Mouse (Mus musculus) lung, postnatal 36 days (tissue): ENCODE measurements at regions not wholly inside any gene's neighbourhood (a gene's known extent, or its start where the extent isn't known, plus 50 kb on each side); places are given as distances from the start of the nearest gene placed in this dataset.
"Not testable (repeated sequence)": the region's sequence is repeated elsewhere in the genome, so short reads cannot be mapped to it uniquely, and the experiment has no call there.

Source experiments
- DNase-seq: peaks from one replicate; pipeline ENCODE4 v3.0.0; 2022; ENCODE audit warnings: mixed read lengths

DNA sequence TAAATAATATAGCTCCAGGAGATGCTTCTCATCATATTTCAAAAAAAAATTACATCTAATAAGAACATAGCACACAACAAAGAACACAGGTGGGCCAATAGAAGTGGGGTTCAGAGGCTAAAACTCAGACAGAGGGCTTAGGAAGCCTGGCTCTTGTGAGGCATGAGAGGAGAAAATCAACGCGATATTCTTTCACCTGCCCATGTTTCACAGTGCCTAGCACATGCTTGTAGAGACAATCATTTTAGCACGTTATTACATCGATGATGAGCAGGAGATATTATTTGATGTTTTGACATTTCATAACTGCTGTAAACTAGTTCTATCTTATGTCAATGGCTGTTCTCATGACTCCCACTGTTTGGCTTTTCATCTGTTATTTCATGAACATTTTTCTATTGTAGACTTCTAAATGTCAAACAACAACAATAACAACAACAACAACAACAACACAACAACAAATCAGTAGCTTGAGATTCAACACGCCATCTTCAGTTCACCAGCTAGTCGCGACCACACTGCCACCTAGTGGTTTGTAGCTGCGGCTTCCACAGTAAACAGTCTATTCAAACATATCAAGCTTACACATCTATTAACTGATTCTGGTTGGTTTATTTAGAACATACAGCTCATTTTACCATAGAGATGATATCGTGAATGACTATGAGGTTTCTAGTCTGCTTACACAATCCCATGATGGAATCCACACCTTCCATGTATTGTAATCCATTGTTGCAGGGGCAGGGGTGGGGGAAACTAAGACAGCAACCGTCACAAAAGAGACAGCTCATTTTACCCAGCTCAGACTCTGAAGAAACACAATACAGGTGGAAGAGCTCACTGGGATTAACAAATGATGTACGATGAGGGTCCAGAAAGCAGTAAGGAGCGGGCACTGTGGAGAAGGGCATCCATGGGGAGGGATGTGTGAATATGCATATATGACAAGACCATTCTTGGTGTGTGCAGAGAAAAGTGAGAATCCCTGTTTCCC lies 60.5 kb upstream of the Tmem200a start:
- DNase-seq: peak; percentile 61

DNA sequence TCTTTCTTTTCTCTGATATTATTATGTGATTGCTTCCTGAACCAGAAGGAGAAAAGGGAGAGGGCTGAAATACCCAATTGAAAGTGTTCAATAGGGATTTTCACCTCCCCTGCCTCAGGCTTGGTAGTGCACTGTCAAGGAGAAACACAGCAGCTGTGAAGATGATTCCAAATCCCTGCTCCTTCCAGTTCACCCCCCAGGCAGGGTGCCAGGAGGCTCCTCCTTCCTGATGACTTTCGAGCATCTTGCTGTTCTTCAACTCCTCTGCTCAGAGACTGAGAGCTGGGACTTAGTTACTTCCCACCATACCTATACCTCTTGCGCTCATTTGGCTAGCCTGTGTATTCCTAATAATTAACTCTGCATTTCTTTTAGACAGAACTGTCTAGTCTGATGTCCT lies 73.7 kb upstream of the Tmem200a start:
- DNase-seq: no peak

DNA sequence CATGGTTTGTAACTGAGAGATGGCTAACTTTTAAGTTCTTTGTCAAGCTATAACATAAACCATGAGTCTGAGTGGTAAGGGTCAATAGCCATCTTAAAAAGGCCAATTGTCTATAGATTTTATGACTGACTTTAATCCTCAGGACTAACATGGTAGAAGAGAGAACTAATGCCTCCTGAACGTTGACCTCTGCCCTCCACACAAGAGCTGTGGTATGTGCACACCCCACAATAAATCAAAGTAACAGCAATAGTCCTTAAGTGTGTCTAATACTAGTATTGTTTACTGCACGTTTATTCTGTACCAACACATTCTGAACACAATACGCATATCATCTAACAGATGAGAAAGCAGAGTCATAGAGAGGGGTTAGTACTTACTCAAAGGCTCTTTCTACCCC lies 70.7 kb upstream of the Samd3 start:
- DNase-seq: no peak

DNA sequence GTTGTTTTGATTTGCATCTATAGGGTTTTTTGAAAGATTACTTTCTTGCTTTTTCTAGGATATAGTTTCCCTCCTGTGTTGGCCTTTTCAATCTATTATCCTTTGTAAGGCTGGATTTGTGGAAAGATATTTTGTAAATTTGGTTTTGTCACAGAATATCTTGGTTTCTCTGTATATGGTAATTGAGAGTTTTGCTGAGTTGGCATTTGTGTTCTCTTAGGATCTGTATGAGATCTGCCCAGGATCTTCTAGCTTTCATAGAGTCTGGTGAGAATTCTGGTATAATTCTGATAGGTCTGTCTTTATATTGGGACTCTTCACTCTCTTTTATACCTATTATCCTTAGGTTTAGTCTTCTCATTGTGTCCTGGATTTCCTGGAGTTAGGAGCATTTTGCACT lies 68.4 kb upstream of the Samd3 start:
- not testable (repeated sequence) for DNase-seq

DNA sequence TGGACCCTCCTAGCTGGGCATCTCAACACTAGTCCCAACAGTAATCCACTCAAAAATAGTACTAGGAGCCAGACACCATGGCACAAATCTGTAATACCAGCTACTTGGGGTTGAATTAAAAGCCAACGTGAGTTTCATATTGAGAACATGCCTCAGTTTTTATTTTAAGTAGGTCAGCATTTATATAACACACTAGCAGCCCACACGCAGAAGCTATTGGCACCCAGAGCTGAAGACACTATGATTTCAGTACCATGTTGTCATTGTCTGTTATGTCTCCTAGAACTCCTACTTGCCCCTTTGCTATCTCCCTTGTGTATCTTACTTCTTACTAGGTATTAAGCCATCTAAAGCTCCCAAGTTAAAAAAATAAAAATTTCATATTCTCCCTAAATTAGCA lies 65.0 kb upstream of the Samd3 start:
- no peak for DNase-seq

DNA sequence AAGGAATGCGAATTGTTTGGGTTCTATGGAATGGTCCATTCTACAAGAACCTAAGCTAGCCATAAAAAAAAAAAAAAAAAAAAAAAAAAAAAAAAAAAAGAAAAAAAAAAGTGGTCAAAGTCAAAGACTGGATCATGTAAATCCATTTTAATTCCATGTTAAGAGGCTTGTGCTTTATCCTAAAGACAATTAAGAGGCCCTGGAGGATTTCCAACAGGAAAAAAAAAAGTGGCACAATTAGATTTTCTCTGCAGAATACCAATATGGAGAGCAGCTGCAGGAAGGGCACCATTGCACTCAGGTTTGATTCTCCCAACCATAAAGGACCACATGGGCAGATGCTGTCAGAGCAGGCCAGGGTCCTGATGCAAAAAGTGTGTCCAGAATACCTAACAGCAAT lies 51.9 kb upstream of the Samd3 start:
- no peak for DNase-seq

DNA sequence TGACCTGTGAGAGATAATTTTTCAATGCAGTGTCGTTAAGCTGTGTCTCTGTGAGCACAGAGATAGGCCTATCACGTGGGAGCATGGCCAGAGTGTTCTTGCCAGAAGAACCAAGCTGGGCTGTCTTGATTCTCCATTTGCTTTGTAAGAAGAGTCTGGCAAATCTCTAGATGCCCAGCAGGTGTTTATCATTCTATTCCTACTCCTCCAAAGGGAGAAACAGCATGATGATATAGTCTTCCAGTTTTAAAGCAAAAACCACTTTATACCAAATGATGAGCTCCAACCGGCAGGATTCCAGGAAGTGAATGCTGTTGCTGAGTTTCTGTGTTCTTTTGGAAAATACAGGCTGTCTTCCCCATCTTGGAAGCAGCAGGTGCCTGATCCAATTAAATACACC lies 51.2 kb upstream of the Samd3 start:
- DNase-seq: no peak
